Mouse (Mus musculus) liver, postnatal 0 days (tissue): ENCODE measurements around the gene Pced1b. TPM values are rescaled to one million over a fixed set of nuclear protein-coding genes. Genes with fewer than 3 reads are reported as not detected.

ENCODE experiments used
- ATAC-seq: fragments of 200-750 bp; cut with Nextera tagmentation; 2 replicates; pipeline ENCODE4 v1.8.0; 2017; ENCODE audit warnings: mild to moderate bottlenecking, moderate library complexity
- DNase-seq: peaks from one replicate; pipeline ENCODE4 v3.0.0-alpha.2; 2016
- H3K27ac ChIP-seq: fragments of 300-500 bp; sonication (generic); 2 replicates; pipeline ENCODE4 v1.5.1; 2014; ENCODE audit warnings: antibody characterized with exemption, moderate library complexity, mild to moderate bottlenecking, low read depth
- H3K27me3 ChIP-seq: fragments of 300-500 bp; sonication (generic); 2 replicates; pipeline ENCODE4 v1.6.1; 2014; ENCODE audit warnings: low read length, control low read depth, mixed read lengths; ENCODE audit not compliant: insufficient read depth
- H3K36me3 ChIP-seq: fragments of 300-500 bp; sonication (generic); replicated peaks from 2 replicates; pipeline ENCODE4 v1.6.1; 2014; ENCODE audit warnings: mild to moderate bottlenecking, control low read depth, low read length, moderate library complexity, mixed read lengths; ENCODE audit not compliant: insufficient read depth
- H3K4me1 ChIP-seq: fragments of 300-500 bp; sonication (generic); 2 replicates; pipeline ENCODE4 v1.6.1; 2014; ENCODE audit warnings: antibody characterized with exemption, mild to moderate bottlenecking, control low read depth; ENCODE audit not compliant: insufficient read depth
- H3K4me2 ChIP-seq: fragments of 300-500 bp; sonication (generic); 2 replicates; pipeline ENCODE4 v1.6.1; 2014; ENCODE audit warnings: low read depth, mild to moderate bottlenecking, low read length, moderate library complexity, mixed read lengths
- H3K4me3 ChIP-seq: fragments of 300-500 bp; sonication (generic); 2 replicates; pipeline ENCODE4 v1.5.1; 2014; ENCODE audit warnings: low read depth, low read length
- H3K9ac ChIP-seq: fragments of 300-500 bp; sonication (generic); replicated peaks from 2 replicates; pipeline ENCODE4 v1.6.1; 2014; ENCODE audit warnings: mild to moderate bottlenecking, moderate library complexity
- H3K9me3 ChIP-seq: fragments of 300-500 bp; sonication (generic); 2 replicates; pipeline ENCODE4 v1.6.1; 2016; ENCODE audit warnings: mild to moderate bottlenecking, control low read depth, low read length, mixed read lengths
- CTCF ChIP-seq: sonication (generic); IDR thresholded peaks from 2 replicates; pipeline ENCODE4 v1.5.1; 2016; ENCODE audit warnings: antibody characterized with exemption, low read depth
- EP300 ChIP-seq: IDR thresholded peaks from 2 replicates; pipeline ENCODE4 v1.6.1; 2016; ENCODE audit warnings: antibody characterized with exemption, low read depth, mild to moderate bottlenecking
- WGBS: fragments of 180-500 bp; shearing (Covaris S2); extraction: QIAGEN DNeasy Blood & Tissue Kit; methylation state at CpG from one replicate; pipeline ENCODE4 v1.1.7; 2014; ENCODE audit not compliant: insufficient replicate concordance; 5-methylcytosine and 5-hydroxymethylcytosine counted together
- polyA plus RNA-seq: library from polyadenylated mRNA; unstranded; fragments of >200 nt; fragmentation: Nextera tagmentation; extraction: Ambion mirVana; gene quantifications from 2 replicates; pipeline ENCODE4 v1.2.1, GENCODE M21; 2015

Pced1b gene
- polyA plus RNA-seq, 1 experiment from 2014 or later = 2.8 TPM

- WGBS = 85% methylated on average over 10 of the region's 10 CpGs
- no peaks in the 10 kb centered on the region for H3K9me3 ChIP-seq
- peaks cover 20% of the 10 kb centered on the region for H3K27me3 ChIP-seq
- no peak overlapping the region for H3K4me2 ChIP-seq
- no peak for DNase-seq
- H3K36me3 ChIP-seq = no peaks in the 10 kb centered on the region
- H3K4me1 ChIP-seq = peaks cover 3% of the 10 kb centered on the region; the same call in 1 of the 2 replicates
- no peak overlapping the region for H3K27ac ChIP-seq
- H3K9ac ChIP-seq = no peak overlapping the region
- TF ChIP-seq CTCF (no peak), EP300 (no peak)
- H3K4me3 ChIP-seq = no peak overlapping the region
- ATAC-seq = no peak
Measured at GRCm38 (mm10) chr15:97249322-97249721, 2.4 kb downstream of the Pced1b start.

GRCm38 (mm10) chr15:97252493-97253034 is 5.7 kb downstream of the Pced1b start:
- no peak overlapping the region for H3K4me3 ChIP-seq
- TF ChIP-seq CTCF (no peak), EP300 (no peak)
- no peaks in the 10 kb centered on the region for H3K36me3 ChIP-seq
- H3K4me2 ChIP-seq = no peak overlapping the region
- H3K9ac ChIP-seq = no peak overlapping the region
- no peaks in the 10 kb centered on the region for H3K27me3 ChIP-seq
- WGBS = 64% methylated on average over 8 of the region's 8 CpGs
- H3K4me1 ChIP-seq = no peaks in the 10 kb centered on the region
- ATAC-seq = no peak
- no peak for DNase-seq
- no peak overlapping the region for H3K27ac ChIP-seq
- H3K9me3 ChIP-seq = no peaks in the 10 kb centered on the region

GRCm38 (mm10) chr15:97254375-97254774 is 7.5 kb downstream of the Pced1b start:
- no peaks in the 10 kb centered on the region for H3K27me3 ChIP-seq
- H3K9me3 ChIP-seq = no peaks in the 10 kb centered on the region
- H3K4me3 ChIP-seq = no peak overlapping the region
- no peak for DNase-seq
- no peak overlapping the region for H3K27ac ChIP-seq
- H3K4me2 ChIP-seq = no peak overlapping the region
- H3K9ac ChIP-seq = no peak overlapping the region
- TF ChIP-seq CTCF (peak; percentile 36), EP300 (no peak)
- ATAC-seq = no peak
- 93% methylated on average over 4 of the region's 4 CpGs for WGBS
- no peaks in the 10 kb centered on the region for H3K36me3 ChIP-seq
- no peaks in the 10 kb centered on the region for H3K4me1 ChIP-seq

GRCm38 (mm10) chr15:97255800-97256199 is 8.9 kb downstream of the Pced1b start:
- no peak for TF ChIP-seq CTCF
- no peak for TF ChIP-seq EP300
- no peak overlapping the region for H3K27ac ChIP-seq
- no peak overlapping the region for H3K4me3 ChIP-seq
- no peak overlapping the region for H3K9ac ChIP-seq
- no peaks in the 10 kb centered on the region for H3K27me3 ChIP-seq
- H3K9me3 ChIP-seq = no peaks in the 10 kb centered on the region
- ATAC-seq = no peak
- no peaks in the 10 kb centered on the region for H3K36me3 ChIP-seq
- no peak overlapping the region for H3K4me2 ChIP-seq
- WGBS = 75% methylated on average over 3 of the region's 3 CpGs
- H3K4me1 ChIP-seq = peaks cover 2% of the 10 kb centered on the region; the same call in 1 of the 2 replicates
- no peak for DNase-seq

- ATAC-seq (no peak), DNase-seq (no peak)
- 81% methylated on average over 11 of the region's 11 CpGs for WGBS
- H3K27ac ChIP-seq = no peak overlapping the region
- H3K36me3 ChIP-seq = no peaks in the 10 kb centered on the region
- TF ChIP-seq EP300 (no peak), CTCF (no peak)
- no peak overlapping the region for H3K4me3 ChIP-seq
- no peaks in the 10 kb centered on the region for H3K27me3 ChIP-seq
- no peak overlapping the region for H3K4me2 ChIP-seq
- no peak overlapping the region for H3K9ac ChIP-seq
- H3K9me3 ChIP-seq = no peaks in the 10 kb centered on the region
- H3K4me1 ChIP-seq = peaks cover 2% of the 10 kb centered on the region; the same call in 1 of the 2 replicates
Measured at GRCm38 (mm10) chr15:97256411-97256810, 9.5 kb downstream of the Pced1b start.

GRCm38 (mm10) chr15:97257206-97257775 is 10.4 kb downstream of the Pced1b start:
- H3K9ac ChIP-seq = no peak overlapping the region
- H3K36me3 ChIP-seq = no peaks in the 10 kb centered on the region
- H3K4me1 ChIP-seq = peaks cover 2% of the 10 kb centered on the region; the same call in 1 of the 2 replicates
- no peak for ATAC-seq
- WGBS = 66% methylated on average over 8 of the region's 8 CpGs
- H3K9me3 ChIP-seq = no peaks in the 10 kb centered on the region
- DNase-seq = no peak
- H3K4me2 ChIP-seq = no peak overlapping the region
- no peaks in the 10 kb centered on the region for H3K27me3 ChIP-seq
- no peak for TF ChIP-seq CTCF
- TF ChIP-seq EP300 = no peak
- H3K27ac ChIP-seq = no peak overlapping the region
- no peak overlapping the region for H3K4me3 ChIP-seq
